Mouse (Mus musculus): Measurements from ENCODE around the gene C1rl. TPM values are rescaled to one million over a fixed set of nuclear protein-coding genes. Genes with fewer than 3 reads are reported as not detected.
"Not testable (repeated sequence)": the region's sequence is repeated elsewhere in the genome, so short reads cannot be mapped to it uniquely, and the experiment has no call there.

C1rl gene
- polyA plus RNA-seq, 1 experiment, result 0.50 TPM

- Histone ChIP-seq H3K79me3 (ENCODE audit: low read depth) (no peaks in the 10 kb centered on the region), H3K4me3 (ENCODE audit: insufficient read depth, poor library complexity, severe bottlenecking) (no peak overlapping the region), H3K36me3 (ENCODE audit: control insufficient read depth, insufficient read depth) (no peaks in the 10 kb centered on the region), H3K27me3 (ENCODE audit: control insufficient read depth, insufficient read depth, insufficient read length) (no peaks in the 10 kb centered on the region), H3K79me2 (ENCODE audit: control insufficient read depth, insufficient read depth) (no peaks in the 10 kb centered on the region), H3ac (ENCODE audit: control insufficient read depth, insufficient read length, low read depth) (no peak overlapping the region)
- TF ChIP-seq FOSL1 (IDR thresholded peaks at IDR 0.05; ENCODE audit: insufficient read depth, low read length, poor library complexity, severe bottlenecking) (no peak), USF1 (IDR thresholded peaks at IDR 0.05; ENCODE audit: low read depth) (no peak), MYOG (IDR thresholded peaks at IDR 0.05; ENCODE audit: control insufficient read depth, extremely low read depth, insufficient read length) (no peak), CTCF (IDR thresholded peaks at IDR 0.05; ENCODE audit: control insufficient read depth, insufficient read depth, insufficient read length) (no peak), MYOD1 (IDR thresholded peaks at IDR 0.05; ENCODE audit: control insufficient read depth, insufficient read length, low read depth) (no peak), MAX (IDR thresholded peaks at IDR 0.05) (no peak), CEBPB (IDR thresholded peaks at IDR 0.05; ENCODE audit: low read depth) (no peak)
Measured at GRCm38 (mm10) chr6:124549023-124549550, 56.2 kb downstream of the C1rl start.

- H3K79me2 ChIP-seq (ENCODE audit: control insufficient read depth, insufficient read depth), result no peaks in the 10 kb centered on the region
- no peak overlapping the region for H3K4me3 ChIP-seq (ENCODE audit: insufficient read depth, poor library complexity, severe bottlenecking)
- H3K36me3 ChIP-seq (ENCODE audit: control insufficient read depth, insufficient read depth), result no peaks in the 10 kb centered on the region
- no peaks in the 10 kb centered on the region for H3K79me3 ChIP-seq (ENCODE audit: low read depth)
- H3K27me3 ChIP-seq (ENCODE audit: control insufficient read depth, insufficient read depth, insufficient read length), result no peaks in the 10 kb centered on the region
- TF ChIP-seq FOSL1 (IDR thresholded peaks at IDR 0.05; ENCODE audit: insufficient read depth, low read length, poor library complexity, severe bottlenecking) (no peak), CTCF (IDR thresholded peaks at IDR 0.05; ENCODE audit: control insufficient read depth, insufficient read depth, insufficient read length) (no peak), USF1 (IDR thresholded peaks at IDR 0.05; ENCODE audit: low read depth) (no peak), MAX (IDR thresholded peaks at IDR 0.05) (no peak), CEBPB (IDR thresholded peaks at IDR 0.05; ENCODE audit: low read depth) (no peak), MYOD1 (IDR thresholded peaks at IDR 0.05; ENCODE audit: control insufficient read depth, insufficient read length, low read depth) (no peak), MYOG (IDR thresholded peaks at IDR 0.05; ENCODE audit: control insufficient read depth, extremely low read depth, insufficient read length) (no peak)
- H3ac ChIP-seq (ENCODE audit: control insufficient read depth, insufficient read length, low read depth), result no peak overlapping the region
Measured at GRCm38 (mm10) chr6:124552766-124553165, 59.9 kb downstream of the C1rl start.

GRCm38 (mm10) chr6:124555956-124556355 lies 63.0 kb downstream of the C1rl start:
- H3K4me3 ChIP-seq (ENCODE audit: insufficient read depth, poor library complexity, severe bottlenecking); H3K27me3 ChIP-seq (ENCODE audit: control insufficient read depth, insufficient read depth, insufficient read length); H3ac ChIP-seq (ENCODE audit: control insufficient read depth, insufficient read length, low read depth); H3K36me3 ChIP-seq (ENCODE audit: control insufficient read depth, insufficient read depth); H3K79me2 ChIP-seq (ENCODE audit: control insufficient read depth, insufficient read depth); H3K79me3 ChIP-seq (ENCODE audit: low read depth): not testable (repeated sequence)

Other genes with a start within 250 kb of the C1rl start
- gene Cd163, start 188.5 kb upstream of the C1rl start, polyA plus RNA-seq (2012; fragmentation: generic; extraction: Trizol), result 0.06 TPM
- 32.9 TPM for gene Pex5, start 78.0 kb upstream of the C1rl start, polyA plus RNA-seq (2012; fragmentation: generic; extraction: Trizol)
- gene Clstn3, start 28.3 kb upstream of the C1rl start, polyA plus RNA-seq (2012; fragmentation: generic; extraction: Trizol), result 1.8 TPM
- 0.62 TPM for gene C1ra, start 19.3 kb downstream of the C1rl start, polyA plus RNA-seq (2012; fragmentation: generic; extraction: Trizol)
- 0.05 TPM for gene C1s1, start 49.2 kb downstream of the C1rl start, polyA plus RNA-seq (2012; fragmentation: generic; extraction: Trizol)
- gene C1rb, start 77.2 kb downstream of the C1rl start, polyA plus RNA-seq (2012; fragmentation: generic; extraction: Trizol), result not detected
- 0.04 TPM for gene C1s2, start 143.0 kb downstream of the C1rl start, polyA plus RNA-seq (2012; fragmentation: generic; extraction: Trizol)
- gene Lpcat3, start 169.9 kb downstream of the C1rl start, polyA plus RNA-seq (2012; fragmentation: generic; extraction: Trizol), result 55.4 TPM
- 208 TPM for gene Emg1, start 219.1 kb downstream of the C1rl start, polyA plus RNA-seq (2012; fragmentation: generic; extraction: Trizol)
- 456 TPM for gene Phb2, start 219.2 kb downstream of the C1rl start, polyA plus RNA-seq (2012; fragmentation: generic; extraction: Trizol)
- 8.2 TPM for gene Ptpn6, start 245.6 kb downstream of the C1rl start, polyA plus RNA-seq (2012; fragmentation: generic; extraction: Trizol)
- 294 TPM for gene Grcc10, start 248.3 kb downstream of the C1rl start, polyA plus RNA-seq (2012; fragmentation: generic; extraction: Trizol)